Mouse (Mus musculus) heart, postnatal 0 days (tissue): ENCODE results near the gene Efcab2.

Experiments used
- CTCF ChIP-seq: IDR thresholded peaks from 2 replicates; pipeline ENCODE4 v1.5.1; 2016; ENCODE audit warnings: antibody characterized with exemption, control low read depth, low read depth
- EP300 ChIP-seq: IDR thresholded peaks from 2 replicates; pipeline ENCODE4 v1.6.1; 2016; ENCODE audit warnings: antibody characterized with exemption, low read depth

GRCm38 (mm10) chr1:178467594-178467993 is 61.7 kb downstream of the Efcab2 start:
- no peak for TF ChIP-seq CTCF
- TF ChIP-seq EP300: no peak
